Mouse (Mus musculus) adrenal gland, adult 2 months (tissue): ENCODE measurements around the gene Olfr1453. TPM values are rescaled to one million over a fixed set of nuclear protein-coding genes. Genes with fewer than 3 reads are reported as not detected.
"Not testable (repeated sequence)": the region's sequence is repeated elsewhere in the genome, so short reads cannot be mapped to it uniquely, and the experiment has no call there.

Source experiments
- DNase-seq: peaks from one replicate; pipeline ENCODE4 v3.0.0; 2021
- long read RNA-seq: library from polyadenylated mRNA; stranded (forward); transcript quantifications from one replicate; pipeline ENCODE4 v2.0.0, GENCODE M21; 2021
- polyA plus RNA-seq: library from polyadenylated mRNA; depleted of rRNA; stranded (reverse); fragments of >200 nt; gene quantifications from 2 replicates; pipeline ENCODE4 v1.2.3, GENCODE M21; 2012; rRNA removed
- total RNA-seq, 2 experiments: library from RNA; stranded (reverse); gene quantifications; 2 replicates each; pipeline ENCODE4 v1.2.3; 2021

Gene Olfr1453
- total RNA-seq (not detected), polyA plus RNA-seq (not detected in 2 replicates)
- long read RNA-seq = 0 reads

GRCm38 (mm10) chr19:13028227-13028626, at the start of gene Olfr1453:
Gene Olfr1453, minus strand, starts transcription at chr19:13028327.
- DNase-seq = no peak

- no peak for DNase-seq
Measured at GRCm38 (mm10) chr19:13060310-13060709, 32.2 kb upstream of the Olfr1453 start, which contains the start of gene Olfr1454. Gene Olfr1454, plus strand, starts transcription at chr19:13060610.

- DNase-seq = no peak
Measured at GRCm38 (mm10) chr19:12994714-12995113, 33.4 kb downstream of the Olfr1453 start, which contains the start of gene Olfr1451. Gene Olfr1451, plus strand, starts transcription at chr19:12995014.

- not testable (repeated sequence) for DNase-seq
Measured at GRCm38 (mm10) chr19:12992316-12992715, 35.8 kb downstream of the Olfr1453 start.

Other genes starting within 250 kb of the Olfr1453 start
- 10 to 100 TPM; 75.0 to 81.0 TPM for gene Zfp91, start 232.2 kb downstream of the Olfr1453 start, total RNA-seq
- gene Zfp91, start 232.2 kb downstream of the Olfr1453 start, polyA plus RNA-seq = 11.5 and 13.2 TPM in 2 replicates
- gene Lpxn, start 232.1 kb downstream of the Olfr1453 start, total RNA-seq = 1 to 10 TPM; 2.2 to 2.6 TPM
- 1.3 and 1.9 TPM in 2 replicates for gene Lpxn, start 232.1 kb downstream of the Olfr1453 start, polyA plus RNA-seq
- not detected for gene Gm5244, start 181.6 kb downstream of the Olfr1453 start, total RNA-seq
- not detected in 2 replicates for gene Gm5244, start 181.6 kb downstream of the Olfr1453 start, polyA plus RNA-seq
- not detected for gene Olfr1444, start 171.0 kb downstream of the Olfr1453 start, total RNA-seq
- not detected in 2 replicates for gene Olfr1444, start 171.0 kb downstream of the Olfr1453 start, polyA plus RNA-seq
- gene Olfr1445, start 144.5 kb downstream of the Olfr1453 start, total RNA-seq = not detected
- not detected in 2 replicates for gene Olfr1445, start 144.5 kb downstream of the Olfr1453 start, polyA plus RNA-seq
- gene Olfr1446, start 134.8 kb downstream of the Olfr1453 start, total RNA-seq = not detected
- gene Olfr1446, start 134.8 kb downstream of the Olfr1453 start, polyA plus RNA-seq = not detected in 2 replicates
- gene Olfr1447, start 124.6 kb downstream of the Olfr1453 start, total RNA-seq = not detected
- not detected in 2 replicates for gene Olfr1447, start 124.6 kb downstream of the Olfr1453 start, polyA plus RNA-seq
- not detected for gene Olfr1448, start 103.9 kb downstream of the Olfr1453 start, total RNA-seq
- not detected in 2 replicates for gene Olfr1448, start 103.9 kb downstream of the Olfr1453 start, polyA plus RNA-seq
- not detected for gene Olfr1449, start 97.5 kb downstream of the Olfr1453 start, total RNA-seq
- gene Olfr1449, start 97.5 kb downstream of the Olfr1453 start, polyA plus RNA-seq = not detected in 2 replicates
- gene Olfr1450, start 78.1 kb downstream of the Olfr1453 start, total RNA-seq = not detected
- not detected in 2 replicates for gene Olfr1450, start 78.1 kb downstream of the Olfr1453 start, polyA plus RNA-seq
- gene Olfr1451, start 33.3 kb downstream of the Olfr1453 start, total RNA-seq = not detected
- gene Olfr1451, start 33.3 kb downstream of the Olfr1453 start, polyA plus RNA-seq = not detected in 2 replicates
- not detected for gene Olfr1454, start 32.3 kb upstream of the Olfr1453 start, total RNA-seq
- not detected in 2 replicates for gene Olfr1454, start 32.3 kb upstream of the Olfr1453 start, polyA plus RNA-seq
- gene Olfr1457, start 69.6 kb upstream of the Olfr1453 start, total RNA-seq = not detected
- gene Olfr1457, start 69.6 kb upstream of the Olfr1453 start, polyA plus RNA-seq = not detected in 2 replicates
- not detected for gene Olfr1458, start 78.4 kb upstream of the Olfr1453 start, total RNA-seq
- gene Olfr1458, start 78.4 kb upstream of the Olfr1453 start, polyA plus RNA-seq = not detected in 2 replicates
- gene Olfr1459, start 121.2 kb upstream of the Olfr1453 start, total RNA-seq = under 1 TPM; 0.03 to 0.06 TPM
- not detected in 2 replicates for gene Olfr1459, start 121.2 kb upstream of the Olfr1453 start, polyA plus RNA-seq
- gene Olfr1461, start 134.7 kb upstream of the Olfr1453 start, total RNA-seq = not detected
- not detected in 2 replicates for gene Olfr1461, start 134.7 kb upstream of the Olfr1453 start, polyA plus RNA-seq
- not detected for gene Olfr1462, start 157.4 kb upstream of the Olfr1453 start, total RNA-seq
- gene Olfr1462, start 157.4 kb upstream of the Olfr1453 start, polyA plus RNA-seq = not detected in 2 replicates
- gene Olfr1463, start 203.0 kb upstream of the Olfr1453 start, total RNA-seq = not detected
- not detected in 2 replicates for gene Olfr1463, start 203.0 kb upstream of the Olfr1453 start, polyA plus RNA-seq